Mouse (Mus musculus) spleen, postnatal 36 days (tissue): ENCODE measurements at regions not wholly inside any gene's neighbourhood (a gene's known extent, or its start where the extent isn't known, plus 50 kb on each side); places are given as distances from the start of the nearest gene placed in this dataset.
A peak's percentile ranks its signal among the peaks of the same experiment; 100 is the strongest.

Experiments
- DNase-seq, 2 experiments: peaks; one replicate each; pipeline ENCODE4 v3.0.0; 2022; ENCODE audit warnings: low spot score in 2 of 2, mixed read lengths in 1 of 2

DNA sequence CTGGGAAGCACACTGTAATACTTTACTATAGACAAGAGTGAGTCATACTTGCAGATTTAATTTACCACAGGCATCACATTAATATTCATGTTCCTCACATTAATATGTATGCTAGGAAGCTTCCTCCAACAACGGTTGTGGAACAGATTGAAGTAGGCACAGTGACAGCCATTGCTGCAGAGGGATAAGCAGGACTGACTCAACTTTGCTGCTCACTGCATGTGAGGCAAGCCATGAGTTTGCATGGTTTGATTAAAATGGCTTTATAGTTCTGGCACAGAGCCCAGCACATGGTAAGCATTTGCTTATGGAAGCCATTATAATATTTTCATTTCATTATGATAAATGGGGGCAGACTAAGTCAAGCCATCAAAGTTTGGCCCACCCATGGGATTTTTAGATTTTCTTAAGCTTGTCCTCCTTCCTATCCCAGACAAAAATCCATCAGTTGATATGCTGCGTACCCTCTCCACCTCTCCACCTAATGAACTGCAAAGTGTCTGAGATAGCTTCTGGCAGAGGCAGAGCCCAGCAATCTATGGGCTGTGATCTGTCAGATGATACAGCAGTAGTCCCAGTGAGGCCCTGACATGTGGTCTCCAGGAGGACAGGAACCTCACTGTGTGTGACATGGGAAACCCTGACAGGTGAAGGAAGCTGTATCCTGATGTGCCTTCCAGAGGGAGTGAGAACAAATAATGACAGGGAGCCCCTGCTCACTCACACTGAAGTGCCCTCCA lies 109.6 kb upstream of the Arrdc4 start:
- DNase-seq: no peak

DNA sequence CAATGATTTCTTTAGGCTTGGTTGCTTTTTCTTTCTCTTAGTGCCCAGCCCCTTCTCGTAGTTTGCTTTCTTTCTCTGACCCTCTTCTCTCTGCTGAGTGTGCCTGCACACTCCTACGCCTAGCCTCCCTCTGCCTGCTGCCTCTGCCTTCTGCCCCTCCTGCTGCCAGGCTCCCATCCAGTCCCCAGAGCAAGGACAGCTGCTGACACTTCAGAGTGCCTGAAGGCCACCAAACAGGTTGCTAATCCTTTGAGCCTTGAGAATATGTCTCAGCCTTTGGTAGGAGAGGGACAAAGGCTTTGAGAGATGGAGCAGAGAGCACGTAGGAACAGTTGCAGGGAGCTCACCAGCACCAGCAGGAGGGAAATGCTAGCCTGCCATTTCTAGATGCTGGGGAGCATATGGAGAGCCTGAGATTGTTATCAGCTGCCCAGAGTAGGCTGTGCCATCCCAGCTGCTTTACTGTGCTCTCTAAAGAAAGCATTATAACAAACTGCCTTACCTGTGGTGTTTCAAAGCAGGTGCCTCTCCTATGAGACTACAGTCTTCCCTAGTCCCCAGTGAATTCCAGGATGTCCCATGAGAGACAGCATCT lies 103.0 kb upstream of the Arrdc4 start:
- DNase-seq: no peak

GRCm38 (mm10) chr7:68844606-68845005 lies 95.6 kb upstream of the Arrdc4 start:
- DNase-seq: no peak

GRCm38 (mm10) chr7:68843374-68843773 lies 94.3 kb upstream of the Arrdc4 start:
- no peak for DNase-seq

DNA sequence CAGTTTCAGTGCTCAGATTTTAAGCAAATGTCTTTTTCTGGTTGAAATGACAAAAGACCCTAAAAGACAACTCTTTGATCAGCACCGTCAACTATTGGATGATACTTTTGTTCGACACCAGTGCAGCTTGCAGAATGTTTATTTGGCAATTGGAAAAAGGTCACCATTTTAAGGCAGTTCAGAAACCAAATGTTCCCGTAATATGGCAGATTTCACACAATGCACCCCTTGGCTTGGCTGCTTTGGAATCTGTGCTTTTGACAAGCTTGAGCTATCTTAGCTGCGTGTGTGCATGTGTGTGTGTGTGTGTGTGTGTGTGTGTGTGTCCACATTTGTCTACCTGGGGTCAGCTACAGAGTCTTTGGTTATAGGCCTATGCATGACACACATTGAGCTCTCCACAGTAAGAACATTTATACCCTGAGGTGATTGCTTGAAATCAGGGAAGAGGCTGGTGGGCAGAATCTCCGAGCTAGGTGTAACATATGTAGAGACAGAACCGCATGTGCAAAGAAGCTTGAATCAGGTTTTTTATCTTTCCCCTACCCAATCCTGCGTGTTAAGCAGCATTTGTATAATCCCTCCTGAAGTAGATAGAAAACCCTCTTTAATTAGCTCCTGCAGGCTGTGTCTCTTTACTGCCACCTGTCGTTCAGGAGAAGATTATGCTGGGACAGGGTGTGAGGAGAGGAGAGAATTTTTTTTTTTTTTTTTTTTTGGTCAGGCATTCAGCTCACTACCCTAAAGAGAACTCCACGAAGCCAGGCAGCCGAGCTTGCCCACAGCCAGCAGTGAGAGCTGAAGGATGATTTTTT lies 85.1 kb upstream of the Arrdc4 start:
- no peak for DNase-seq

DNA sequence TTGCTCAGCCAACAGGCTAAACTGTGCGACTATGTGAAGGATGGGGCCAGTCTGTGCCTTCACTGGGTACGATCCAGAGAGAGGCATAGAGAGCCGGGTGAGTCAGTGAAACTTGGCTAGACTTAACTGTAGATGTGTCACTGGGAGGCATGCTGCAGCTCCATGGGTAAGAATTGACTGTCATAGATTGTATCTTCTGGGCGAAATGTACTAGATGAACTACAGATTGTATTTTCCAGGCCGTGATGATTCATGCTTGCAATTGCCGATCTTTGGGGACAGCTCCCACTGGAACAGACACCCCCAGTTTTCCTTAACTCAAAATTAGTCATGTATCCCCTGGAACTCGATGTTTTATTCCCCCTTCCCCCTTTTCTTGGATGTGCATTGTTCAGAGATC lies 84.5 kb upstream of the Arrdc4 start:
- no peak for DNase-seq

DNA sequence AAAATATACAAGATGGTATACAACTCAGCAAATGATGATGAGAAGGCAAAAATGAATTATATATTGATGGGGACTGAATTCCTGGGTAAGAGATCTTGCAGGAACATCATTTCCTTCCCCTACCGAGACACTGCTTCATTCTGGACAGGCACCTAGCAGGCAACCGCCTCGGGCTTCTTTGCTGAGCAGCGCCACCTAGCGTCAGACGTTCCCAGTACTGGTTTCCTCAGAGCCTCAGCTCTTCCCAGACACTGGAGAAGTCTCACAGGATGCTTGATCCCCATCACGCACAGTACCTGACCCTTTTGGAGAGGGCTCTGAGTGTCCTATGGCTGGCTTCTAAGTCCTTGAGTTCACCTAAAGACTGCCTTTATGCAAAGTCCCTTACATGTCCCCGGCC lies 80.8 kb upstream of the Arrdc4 start:
- peak; percentile 8 to 11 for DNase-seq

DNA sequence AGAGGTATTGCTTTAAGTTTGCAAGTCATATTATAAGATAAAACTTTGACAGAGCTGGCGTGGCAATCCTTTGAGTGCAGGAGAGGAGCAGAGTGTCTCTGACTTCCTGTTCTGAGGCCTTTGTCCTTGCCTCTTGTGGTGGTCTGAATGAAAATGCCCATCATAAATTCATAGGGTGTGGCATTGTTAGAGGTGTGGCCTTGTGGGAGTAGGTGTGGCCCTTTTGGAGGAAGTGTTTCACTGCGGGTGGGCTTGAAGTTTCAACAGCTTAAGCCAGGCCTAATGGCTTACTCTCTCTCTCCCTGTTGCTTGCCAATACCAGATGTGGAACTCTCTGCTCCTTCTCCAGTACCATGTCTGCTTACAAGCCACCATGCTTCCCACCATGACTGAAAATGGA lies 75.4 kb upstream of the Arrdc4 start:
- no peak for DNase-seq

DNA sequence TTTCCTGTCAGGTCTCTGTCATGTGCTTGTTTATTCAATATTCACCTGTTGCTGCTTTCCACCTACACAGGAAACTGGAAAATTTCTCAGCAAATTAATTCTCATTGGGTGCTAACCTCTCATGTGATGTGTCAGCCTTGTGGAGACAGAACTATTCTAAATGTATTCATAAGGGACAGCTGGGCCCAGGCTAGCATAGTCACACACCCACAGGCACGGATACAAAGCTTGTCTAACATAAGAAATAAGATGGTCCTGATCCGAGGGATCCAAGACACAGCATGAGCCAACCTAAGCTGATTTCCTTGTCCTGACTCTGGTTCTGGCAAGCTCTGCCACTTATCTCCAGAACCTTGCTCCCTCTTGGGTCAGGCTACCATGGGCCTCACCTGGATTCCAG lies 74.6 kb upstream of the Arrdc4 start:
- no peak for DNase-seq

DNA sequence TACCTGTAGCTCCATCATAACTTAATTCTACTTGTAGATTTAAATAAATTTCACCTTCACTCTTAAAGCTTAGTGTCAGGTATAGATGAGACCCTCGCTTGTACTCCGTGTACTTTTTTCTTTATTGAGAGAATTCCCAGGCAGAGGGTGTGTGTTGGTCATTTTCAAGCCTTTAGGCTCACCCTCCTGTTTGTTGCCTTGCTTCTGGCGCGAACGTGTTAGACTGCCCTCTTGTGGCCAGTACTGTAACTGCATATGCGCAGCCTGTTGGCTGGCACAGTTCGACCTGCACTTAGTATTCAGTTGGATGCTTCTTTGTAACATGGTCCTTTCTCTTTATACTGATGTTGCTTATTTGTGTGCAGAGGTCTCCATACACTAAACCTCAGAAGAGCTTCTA lies 74.1 kb upstream of the Arrdc4 start:
- DNase-seq: no peak

GRCm38 (mm10) chr7:68814823-68815666 lies 66.0 kb upstream of the Arrdc4 start:
- DNase-seq: no peak

GRCm38 (mm10) chr7:68809782-68810181 lies 60.7 kb upstream of the Arrdc4 start:
- no peak for DNase-seq
